Mouse (Mus musculus): ENCODE data around the gene Efna4.

Efna4 gene

GRCm38 (mm10) chr3:89332013-89332412 lies 5.8 kb downstream of the Efna4 start:
- in situ Hi-C loops (cut with MboI, MseI) = no loop called here

- in situ Hi-C loops (cut with MboI, MseI) = no loop called here
Observed at GRCm38 (mm10) chr3:89331561-89331960, 6.3 kb downstream of the Efna4 start.

DNA sequence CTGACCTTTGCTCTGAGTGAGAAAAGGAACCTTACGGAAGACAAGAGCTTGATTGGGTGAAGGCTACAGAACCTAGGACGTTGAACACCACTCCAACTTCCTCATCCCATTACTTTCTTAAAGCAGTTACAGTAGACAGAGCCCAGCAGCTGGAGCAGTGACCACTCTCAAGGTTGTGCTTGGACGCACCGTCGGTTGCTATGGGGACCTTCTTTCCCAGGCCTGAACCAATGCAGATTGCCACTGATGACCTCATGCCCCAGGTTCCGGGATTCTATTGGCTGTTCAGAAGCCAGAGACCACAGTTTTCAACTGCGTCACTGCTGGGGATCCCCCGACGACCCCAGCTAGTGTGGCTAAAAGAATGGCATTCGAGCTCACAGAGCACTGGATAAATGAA lies 6.9 kb downstream of the Efna4 start:
- in situ Hi-C loops (cut with MboI, MseI) = no loop called here

GRCm38 (mm10) chr3:89330346-89330745 lies 7.5 kb downstream of the Efna4 start:
- in situ Hi-C loops (cut with MboI, MseI) = no loop called here

DNA sequence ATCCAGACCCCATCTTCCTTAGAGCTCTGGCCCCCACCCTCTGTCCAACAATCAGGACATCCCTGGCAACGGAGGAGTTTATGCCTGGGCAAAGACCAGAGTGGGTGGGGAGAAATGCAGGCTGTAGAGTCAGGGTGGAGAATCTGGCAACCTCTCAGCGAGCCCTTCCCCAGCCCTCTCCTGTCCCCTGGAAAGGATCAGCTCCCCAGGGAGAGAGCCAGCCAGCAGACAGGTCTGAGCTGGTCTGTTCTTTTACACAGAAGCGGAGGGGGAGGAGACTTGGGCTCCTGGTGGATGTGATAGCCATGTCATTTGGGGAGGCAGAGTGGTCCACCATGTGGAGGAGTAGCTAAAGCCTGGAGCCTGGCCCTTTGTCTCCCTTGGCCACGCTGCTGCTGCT lies 9.2 kb downstream of the Efna4 start:
- in situ Hi-C loops (cut with MboI, MseI) = no loop called here

DNA sequence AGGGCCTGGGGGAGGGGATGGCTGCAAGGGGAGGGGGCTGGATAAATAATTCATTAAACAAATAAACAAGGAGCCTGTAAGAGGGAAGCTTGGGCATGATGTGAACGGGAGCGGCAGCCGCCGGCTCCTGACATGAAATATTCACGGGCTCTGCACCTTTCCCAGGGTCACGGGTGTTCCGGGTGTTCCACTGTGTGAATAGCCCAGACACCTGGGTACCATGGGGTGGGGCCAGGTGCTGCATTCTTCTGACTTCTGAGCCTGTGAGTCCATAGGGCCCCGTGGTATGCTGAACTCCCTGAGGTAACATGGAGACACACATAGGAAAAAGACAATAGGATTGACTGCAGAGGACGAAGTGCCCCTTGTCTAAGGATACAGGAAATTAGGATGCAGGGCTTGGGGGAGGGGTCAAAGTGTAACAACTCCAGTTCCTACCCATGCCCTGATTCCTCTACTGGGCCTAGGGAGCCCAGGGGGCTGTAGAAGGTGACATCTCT lies 10.4 kb downstream of the Efna4 start:
- in situ Hi-C loops (cut with MboI, MseI) = no loop called here

DNA sequence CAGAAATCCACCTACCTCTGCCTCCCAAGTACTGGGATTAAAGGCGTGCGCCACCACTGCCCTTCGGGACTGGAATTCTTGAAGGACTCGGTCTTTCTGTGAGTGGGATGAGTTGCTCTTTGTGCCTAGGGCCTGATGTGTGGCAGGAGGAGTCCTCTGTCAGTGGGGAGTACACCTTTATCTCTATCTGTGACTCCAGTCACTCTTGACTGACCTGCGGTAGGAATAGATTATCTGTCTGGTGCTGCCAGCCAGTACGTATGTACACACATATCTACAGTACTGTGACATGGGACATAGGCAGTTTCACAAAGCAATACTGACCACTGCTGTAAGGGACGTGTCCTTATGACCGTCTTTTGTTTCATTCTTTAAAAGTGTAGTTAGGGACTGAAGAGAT lies 11.9 kb downstream of the Efna4 start:
- in situ Hi-C loops (cut with MboI, MseI) = no loop called here

DNA sequence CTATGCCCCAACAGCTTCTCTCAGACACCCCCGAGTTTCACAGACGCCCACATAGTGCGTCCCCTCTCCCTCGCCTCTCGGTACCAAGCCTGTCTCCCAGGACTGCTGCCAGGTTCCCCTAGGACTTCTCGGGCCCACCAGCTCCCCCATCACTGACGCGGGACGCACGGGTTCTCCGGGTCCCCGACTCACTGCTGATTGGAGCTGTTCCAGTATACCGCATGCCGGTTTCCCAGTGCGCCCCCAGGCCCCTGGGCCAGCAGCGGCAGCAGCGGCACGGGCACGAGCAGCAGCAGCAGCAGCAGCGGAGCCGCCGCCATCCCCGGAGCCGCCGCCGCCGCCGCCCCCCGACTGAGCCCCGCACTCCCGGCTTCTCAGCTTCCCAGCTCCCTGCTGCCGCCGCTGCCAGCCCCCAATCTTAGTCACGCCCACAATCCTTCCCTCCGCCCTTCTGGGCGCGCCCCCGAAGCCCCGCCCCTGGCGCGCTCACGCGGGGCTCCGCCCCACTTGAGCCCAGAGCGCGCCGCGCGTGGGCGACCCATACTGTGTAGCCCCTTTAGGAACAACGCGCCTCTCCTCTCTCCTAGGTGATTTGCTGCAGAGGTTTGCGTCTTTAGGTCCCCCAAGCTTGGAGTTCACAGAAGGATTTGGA lies 15.2 kb downstream of the Efna4 start, which contains the start of gene Efna3:
Gene Efna3, minus strand, starts transcription at position 452 of the 652 bp plus-strand sequence.
- in situ Hi-C loops (cut with MboI, MseI) = no loop called here

GRCm38 (mm10) chr3:89322131-89322500 lies 15.7 kb downstream of the Efna4 start:
- in situ Hi-C loops (cut with MboI, MseI) = no loop called here

GRCm38 (mm10) chr3:89321183-89322130 lies 16.4 kb downstream of the Efna4 start:
- in situ Hi-C loops (cut with MboI, MseI) = no loop called here

GRCm38 (mm10) chr3:89320581-89321182 lies 17.1 kb downstream of the Efna4 start:
- in situ Hi-C loops (cut with MboI, MseI) = no loop called here

- in situ Hi-C loops (cut with MboI, MseI) = no loop called here
Observed at GRCm38 (mm10) chr3:89319591-89320350, 18.1 kb downstream of the Efna4 start.

- in situ Hi-C loops (cut with MboI, MseI) = no loop called here
Observed at GRCm38 (mm10) chr3:89318971-89319590, 18.7 kb downstream of the Efna4 start.

GRCm38 (mm10) chr3:89318316-89318715 lies 19.5 kb downstream of the Efna4 start:
- in situ Hi-C loops (cut with MboI, MseI) = no loop called here

GRCm38 (mm10) chr3:89317246-89317645 lies 20.6 kb downstream of the Efna4 start:
- in situ Hi-C loops (cut with MboI, MseI) = no loop called here

GRCm38 (mm10) chr3:89316833-89317232 lies 21.0 kb downstream of the Efna4 start:
- in situ Hi-C loops (cut with MboI, MseI) = no loop called here

GRCm38 (mm10) chr3:89315930-89316831 lies 21.6 kb downstream of the Efna4 start:
- in situ Hi-C loops (cut with MboI, MseI) = no loop called here

DNA sequence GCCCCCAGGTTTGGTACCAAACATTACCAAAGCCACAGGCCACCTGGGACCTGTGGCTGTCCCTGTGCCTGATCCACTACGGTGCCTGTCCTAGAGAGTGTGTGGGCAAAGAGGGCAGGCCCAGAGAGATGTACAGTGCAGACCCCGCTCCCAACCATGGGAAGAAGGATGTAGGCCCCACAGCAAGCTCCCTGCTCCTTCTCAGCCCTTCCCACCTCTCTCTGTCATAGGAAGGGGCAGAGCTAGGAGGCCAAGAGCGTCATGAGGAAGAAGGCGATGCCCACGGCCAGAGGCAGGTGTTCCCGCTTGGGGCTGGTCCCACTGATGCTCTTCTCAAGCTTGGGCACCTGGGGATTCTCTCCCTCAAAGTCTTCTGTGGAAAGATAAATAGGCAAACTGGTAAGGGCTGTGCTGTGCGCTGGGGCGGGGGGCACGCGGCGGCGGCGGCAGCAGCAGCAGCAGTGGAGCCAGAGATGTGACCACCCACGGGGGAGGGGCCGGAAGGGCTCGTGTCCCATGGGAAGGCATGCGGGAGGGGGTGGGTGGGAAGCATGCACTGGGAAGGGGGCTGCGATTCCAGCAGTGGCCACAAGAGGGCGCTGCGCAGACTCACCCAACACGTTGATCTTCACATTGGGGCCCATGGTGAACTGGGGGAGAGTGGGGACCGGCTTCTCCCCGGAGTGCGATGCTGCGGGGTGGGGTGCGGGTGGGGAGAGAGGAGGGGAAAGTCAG lies 22.5 kb downstream of the Efna4 start:
- in situ Hi-C loops (cut with MboI, MseI) = no loop called here

DNA sequence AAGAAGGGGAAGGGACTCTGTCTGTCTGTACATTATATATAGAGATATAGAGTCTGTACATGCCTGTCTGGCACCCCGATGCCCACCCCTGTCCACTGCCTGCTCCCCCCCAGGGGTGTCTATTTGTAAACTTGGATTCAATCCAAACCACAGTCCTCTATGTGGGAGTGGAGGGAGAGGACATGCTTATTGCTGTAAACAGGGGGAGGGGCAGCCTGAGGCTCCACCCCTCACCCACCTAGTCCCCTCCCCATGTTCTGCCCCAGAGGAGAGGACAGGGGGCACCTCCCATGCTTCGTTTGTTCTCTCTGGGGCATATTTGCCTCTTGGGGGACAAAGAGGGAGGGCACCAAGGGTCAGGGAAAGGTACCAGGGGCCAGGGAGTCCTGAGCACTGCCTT lies 23.0 kb downstream of the Efna4 start:
- in situ Hi-C loops (cut with MboI, MseI) = no loop called here

Data from T-helper 2 cell (primary cell).